Mouse (Mus musculus): ENCODE results near the gene Gm4724. TPM values are rescaled to one million over a fixed set of nuclear protein-coding genes. Genes with fewer than 3 reads are reported as not detected.
"Not testable (repeated sequence)": the region's sequence is repeated elsewhere in the genome, so short reads cannot be mapped to it uniquely, and the experiment has no call there.

Gene Gm4724
- 21.1 and 28.3 TPM in 2 replicates for polyA plus RNA-seq (2014; fragmentation: Nextera tagmentation; extraction: Ambion mirVana)

DNA sequence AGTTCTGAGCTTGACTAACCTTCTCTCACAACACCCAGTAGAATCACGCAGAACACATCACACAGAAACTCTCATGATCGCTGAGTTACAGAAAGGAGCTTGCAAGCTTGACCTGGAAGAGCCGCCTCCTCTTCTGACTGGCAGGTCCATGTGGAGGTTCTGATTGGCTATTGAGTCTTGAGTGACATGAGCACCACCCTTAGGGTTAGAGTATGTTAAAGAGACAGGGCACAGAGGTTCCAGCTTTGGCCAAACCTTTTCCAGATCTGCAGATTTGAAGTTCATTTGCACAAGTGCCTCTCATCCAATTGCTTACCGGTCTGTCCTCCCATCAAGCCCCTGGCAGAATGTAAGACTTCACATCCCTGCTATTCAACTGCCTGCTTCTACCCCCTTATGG, at the start of gene Gm4724:
Gene Gm4724 (minus strand): TSS at position 101 of the 400 bp plus-strand sequence.
- WGBS: no CpG with 5 or more reads among the region's 4 CpGs

DNA sequence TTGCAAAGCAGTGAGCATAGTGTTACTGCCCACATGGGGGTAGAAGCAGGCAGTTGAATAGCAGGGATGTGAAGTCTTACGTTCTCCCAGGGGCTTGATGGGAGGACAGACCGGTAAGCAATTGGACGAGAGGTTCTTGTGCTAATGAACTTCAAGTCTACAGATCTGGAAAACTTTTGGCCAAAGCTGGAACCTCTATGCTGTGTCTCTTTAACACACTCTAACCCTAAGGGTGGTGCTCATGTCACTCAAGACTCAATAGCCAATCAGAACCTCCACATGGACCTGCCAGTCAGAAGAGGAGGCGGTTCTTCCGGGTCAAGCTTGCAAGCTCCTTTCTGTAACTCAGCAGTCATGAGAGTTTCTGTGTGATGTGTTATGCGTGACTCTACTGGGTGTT, 34.1 kb upstream of the Gm4724 start, which contains the start of gene Zfp965:
Gene Zfp965 (plus strand): TSS at position 301 of the 400 bp plus-strand sequence.
- not testable (repeated sequence) for ATAC-seq (ENCODE audit: insufficient read depth, low FRiP score, low TSS enrichment); DNase-seq (ENCODE audit: low spot score)

More for the DNA sequence above, at the start of gene Gm4724:
- not testable (repeated sequence) for H3K36me3 ChIP-seq (ENCODE audit: control insufficient read depth, insufficient read depth, low read length); H3K27ac ChIP-seq (ENCODE audit: low read depth, low read length); H3K4me2 ChIP-seq (ENCODE audit: low read depth); H3K27me3 ChIP-seq (ENCODE audit: control insufficient read depth, insufficient read depth, low read length); DNase-seq (ENCODE audit: low spot score); H3K9ac ChIP-seq (ENCODE audit: low read length); ATAC-seq (ENCODE audit: insufficient read depth, low FRiP score, low TSS enrichment); H3K4me3 ChIP-seq (ENCODE audit: low read depth, low read length); H3K9me3 ChIP-seq (ENCODE audit: control insufficient read depth, low read length); H3K4me1 ChIP-seq (ENCODE audit: control insufficient read depth, insufficient read depth, low read length)

More for the DNA sequence above, 34.1 kb upstream of the Gm4724 start, which contains the start of gene Zfp965:
- not testable (repeated sequence) for H3K27ac ChIP-seq (ENCODE audit: low read depth, low read length); H3K9ac ChIP-seq (ENCODE audit: low read length); H3K27me3 ChIP-seq (ENCODE audit: control insufficient read depth, insufficient read depth, low read length); H3K9me3 ChIP-seq (ENCODE audit: control insufficient read depth, low read length); H3K4me2 ChIP-seq (ENCODE audit: low read depth); H3K4me3 ChIP-seq (ENCODE audit: low read depth, low read length); H3K36me3 ChIP-seq (ENCODE audit: control insufficient read depth, insufficient read depth, low read length); H3K4me1 ChIP-seq (ENCODE audit: control insufficient read depth, insufficient read depth, low read length)
- WGBS: no CpG with 5 or more reads among the region's 6 CpGs

Other genes with a start within 250 kb of the Gm4724 start
- gene Gm14391, start 228.9 kb downstream of the Gm4724 start, polyA plus RNA-seq (2014; fragmentation: Nextera tagmentation; extraction: Ambion mirVana): 9.9 and 10.4 TPM in 2 replicates
- 0.52 TPM in 1 of 2 replicates, not detected in the other for gene Gm14440, start 160.7 kb downstream of the Gm4724 start, polyA plus RNA-seq (2014; fragmentation: Nextera tagmentation; extraction: Ambion mirVana)
- gene Gm4631, start 97.6 kb downstream of the Gm4724 start, polyA plus RNA-seq (2014; fragmentation: Nextera tagmentation; extraction: Ambion mirVana): 18.4 and 19.3 TPM in 2 replicates
- gene Zfp968, start 63.4 kb downstream of the Gm4724 start, polyA plus RNA-seq (2014; fragmentation: Nextera tagmentation; extraction: Ambion mirVana): 4.2 and 5.6 TPM in 2 replicates
- gene Zfp965, start 34.2 kb upstream of the Gm4724 start, polyA plus RNA-seq (2014; fragmentation: Nextera tagmentation; extraction: Ambion mirVana): 6.7 and 8.2 TPM in 2 replicates
- not detected in 2 replicates for gene Gm11007, start 208.2 kb upstream of the Gm4724 start, polyA plus RNA-seq (2014; fragmentation: Nextera tagmentation; extraction: Ambion mirVana)